Mouse (Mus musculus) R1 (cell line): ENCODE measurements around the gene Morc1.

Experiments used
- DNase-seq: peaks from one replicate; pipeline ENCODE4 v3.0.0-alpha.2; 2018; ENCODE audit warnings: low read depth, low spot score

The Morc1 gene

DNA sequence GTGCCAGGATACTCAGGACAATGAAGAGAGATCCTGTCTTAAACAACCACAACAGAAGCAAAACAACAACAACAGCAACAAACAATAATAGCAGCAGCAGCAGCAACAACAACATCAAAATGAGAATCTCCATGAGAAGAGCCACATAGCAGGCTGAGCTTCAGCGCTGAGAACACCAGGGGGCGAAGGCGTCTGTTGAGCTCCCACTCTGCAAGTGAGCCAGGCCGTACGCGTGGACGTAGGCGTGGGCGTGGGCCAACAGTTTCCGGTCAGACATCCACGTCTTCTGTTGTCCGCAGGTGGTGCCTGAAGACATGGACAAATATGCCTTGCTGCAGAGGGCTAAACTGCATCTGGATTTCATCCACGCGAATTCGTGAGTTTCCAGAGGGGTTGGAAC lies at the start of gene Morc1:
Gene Morc1 (plus strand): TSS at position 211 of the 400 bp plus-strand sequence.
- peak; percentile 86 for DNase-seq

DNA sequence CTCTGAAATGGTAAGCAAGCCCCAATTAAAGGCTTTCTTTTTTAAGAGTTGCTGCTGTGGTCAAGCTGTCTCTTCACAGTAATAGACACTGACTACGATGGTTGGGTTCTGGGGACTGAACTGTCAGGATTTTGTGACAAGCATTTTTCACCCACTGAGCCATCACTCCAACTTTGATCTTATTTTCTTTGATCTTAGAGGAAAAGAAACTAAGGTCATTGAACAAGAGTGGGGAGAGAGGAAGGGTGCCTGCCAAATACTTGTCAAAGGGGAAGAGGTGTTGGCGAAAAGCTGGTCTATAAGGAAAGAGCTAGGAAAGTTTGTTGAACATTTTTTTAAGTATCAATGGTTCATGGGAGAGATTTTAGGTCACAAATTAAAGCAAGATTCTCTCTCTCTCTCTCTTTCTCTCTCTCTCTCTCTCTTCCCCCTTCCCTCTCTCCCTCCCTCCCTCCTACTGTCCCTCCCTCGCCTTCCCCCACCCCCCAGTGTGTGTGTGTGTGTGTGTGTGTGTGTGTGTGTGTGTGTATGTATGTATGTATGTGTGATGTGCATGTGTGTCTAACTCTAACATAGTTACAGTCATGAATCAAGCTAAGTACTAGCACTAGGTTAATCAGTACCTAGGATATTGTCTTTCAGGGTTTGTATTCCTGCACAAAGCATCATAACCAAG lies 47.3 kb upstream of the Morc1 start:
- no peak for DNase-seq

DNA sequence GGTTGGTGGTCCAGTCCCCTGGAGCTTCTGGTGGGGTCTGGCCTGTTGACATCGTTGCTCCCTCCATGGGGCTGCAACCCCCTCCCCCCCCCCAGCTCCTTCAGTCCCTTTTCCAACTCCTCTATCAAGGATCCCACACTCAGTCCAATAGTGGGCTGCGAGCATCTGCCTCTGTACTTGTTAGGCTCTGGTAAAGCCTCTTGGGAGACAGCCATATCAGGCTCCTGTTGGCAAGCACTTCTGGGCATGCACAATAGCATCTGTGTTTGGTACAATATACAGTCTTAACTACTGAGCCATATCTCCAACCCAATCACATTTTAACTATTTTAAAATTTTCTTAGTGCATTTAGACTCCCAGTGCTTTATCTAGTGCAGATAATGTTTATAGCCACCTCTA lies 44.1 kb upstream of the Morc1 start:
- DNase-seq = no peak

DNA sequence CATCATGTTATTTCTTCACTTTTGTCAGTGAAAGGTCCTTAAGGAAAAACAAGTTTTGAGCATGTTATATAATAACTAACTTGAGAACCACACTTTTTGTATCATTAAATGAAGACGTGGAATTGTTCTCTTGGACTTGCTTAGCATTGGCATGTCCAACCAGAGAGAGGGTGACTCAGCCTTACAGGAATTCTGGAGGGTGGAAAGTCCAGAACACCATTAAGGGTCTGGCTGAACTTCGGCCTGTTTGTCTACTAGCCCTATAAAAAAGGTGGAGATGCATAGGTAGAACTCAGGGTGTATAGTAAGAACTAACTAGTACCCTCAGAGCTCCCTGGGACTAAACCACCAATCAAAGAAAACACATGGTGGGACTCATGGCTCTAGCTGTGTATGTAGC lies 35.8 kb upstream of the Morc1 start:
- DNase-seq = no peak

DNA sequence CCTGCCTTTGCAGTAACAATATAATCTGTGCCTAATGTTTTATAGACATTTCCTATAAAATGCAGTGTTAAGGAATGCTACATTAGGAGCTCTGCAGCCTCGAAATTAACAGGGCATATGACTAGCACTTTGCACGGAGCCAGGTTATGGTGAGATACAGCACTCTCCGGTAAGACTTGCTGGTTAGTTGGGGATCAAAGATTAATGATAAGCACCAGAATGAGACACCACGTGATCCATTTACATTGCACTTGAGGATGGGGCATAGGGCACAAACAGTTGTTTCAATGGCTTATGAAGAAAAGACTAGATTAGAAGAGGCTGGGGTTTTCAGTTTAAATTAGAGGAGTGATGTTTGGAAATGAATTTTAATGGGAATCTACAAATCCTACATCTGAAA lies 28.1 kb upstream of the Morc1 start:
- no peak for DNase-seq

DNA sequence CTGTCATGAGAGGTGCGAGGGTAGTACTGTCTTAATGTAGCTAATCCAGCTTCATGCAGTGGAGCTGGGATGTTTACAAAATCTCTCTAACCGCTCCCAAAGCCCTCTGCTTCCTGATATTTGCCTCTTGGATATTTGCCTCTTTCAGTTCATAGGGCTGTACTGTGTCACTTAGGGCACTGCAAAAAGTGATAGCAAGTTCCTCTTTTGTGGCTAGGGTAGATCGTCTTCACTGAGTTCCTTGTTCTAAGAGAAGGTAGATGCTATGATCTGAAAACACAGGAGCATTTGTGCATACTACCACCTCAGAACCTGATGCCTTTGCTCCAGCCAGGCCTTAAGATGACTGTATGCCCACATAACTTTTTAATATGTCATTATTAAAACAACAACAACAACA lies 27.6 kb upstream of the Morc1 start:
- no peak for DNase-seq

- DNase-seq = no peak
Measured at GRCm38 (mm10) chr16:48404009-48404408, 27.0 kb upstream of the Morc1 start.

DNA sequence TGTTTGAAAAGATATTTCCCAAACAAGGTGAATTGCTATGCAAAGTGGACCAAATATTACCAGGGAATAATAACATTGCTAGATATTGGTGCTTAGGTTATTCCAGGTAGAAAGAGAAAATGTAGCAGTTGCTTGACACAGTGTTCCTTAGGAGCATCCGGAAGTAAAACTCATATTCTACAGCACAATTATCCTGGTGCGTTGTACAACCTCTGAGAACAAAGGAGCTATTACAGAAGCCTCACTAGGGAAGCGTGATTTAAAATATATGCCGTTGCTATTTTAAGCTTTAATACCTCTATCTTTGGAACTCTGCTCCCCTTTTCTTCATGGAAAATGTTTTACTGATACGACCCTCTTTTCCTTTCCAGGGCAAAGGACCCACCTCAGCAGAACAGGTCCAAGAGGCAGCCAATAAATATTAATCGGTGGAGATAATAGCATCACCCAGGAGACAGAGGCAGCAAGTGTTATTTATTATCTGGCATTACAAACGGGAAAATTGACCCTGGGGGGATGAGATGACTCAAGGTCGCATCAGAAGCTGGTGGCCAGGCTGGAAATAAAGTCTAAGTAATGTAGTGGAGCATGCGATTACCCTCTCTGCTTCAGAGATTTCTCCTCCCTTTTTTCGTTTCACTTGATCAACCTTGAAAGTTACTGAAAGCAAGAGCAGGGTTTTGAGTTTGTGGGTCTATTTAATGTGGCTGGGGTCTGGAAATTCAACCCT lies 25.2 kb upstream of the Morc1 start:
- DNase-seq = no peak

- no peak for DNase-seq
Measured at GRCm38 (mm10) chr16:48409580-48409979, 21.5 kb upstream of the Morc1 start.

DNA sequence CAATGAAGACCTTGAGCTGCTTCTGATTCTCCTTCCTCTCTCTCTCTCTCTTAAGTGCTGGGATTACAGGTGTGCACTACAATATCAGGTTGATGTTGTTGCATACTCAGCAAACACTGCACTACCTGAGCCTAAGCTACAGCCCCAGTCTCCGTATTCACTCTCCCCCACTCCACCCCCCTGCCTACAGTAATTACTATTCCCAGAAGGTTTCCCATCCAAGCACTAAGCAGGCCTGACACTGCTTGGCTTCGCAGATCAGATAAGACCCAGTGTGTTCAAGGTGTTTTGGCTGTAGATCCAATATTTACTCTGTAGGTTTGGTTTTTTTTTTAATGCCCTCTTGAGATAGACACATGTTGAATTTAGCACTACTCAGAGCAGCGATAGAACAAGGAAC lies 20.9 kb upstream of the Morc1 start:
- DNase-seq = no peak

- DNase-seq = no peak
Measured at GRCm38 (mm10) chr16:48412246-48412645, 18.8 kb upstream of the Morc1 start, which contains the start of gene Gm5485. Gene Gm5485 (minus strand): TSS chr16:48412416.

GRCm38 (mm10) chr16:48418557-48418956 lies 12.5 kb upstream of the Morc1 start:
- no peak for DNase-seq

DNA sequence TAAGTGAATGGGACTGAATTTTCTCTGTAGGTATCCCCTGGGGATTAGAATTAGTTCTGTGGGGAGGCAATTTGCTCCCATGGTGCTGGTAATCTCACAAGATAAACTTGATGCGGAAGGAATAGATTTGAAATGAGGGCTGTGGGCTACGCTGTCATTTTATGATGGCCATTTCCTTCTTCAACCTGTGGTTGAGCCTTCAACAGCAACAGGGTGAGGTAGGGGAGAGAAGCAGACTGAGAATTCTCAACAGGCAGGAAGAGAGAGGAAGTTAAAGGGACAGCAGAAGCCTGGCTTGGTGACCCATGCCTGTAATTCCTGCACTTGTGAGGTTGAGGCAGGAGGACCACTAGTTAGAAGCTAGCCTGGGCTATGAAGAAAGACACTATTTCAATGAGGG lies 12.0 kb upstream of the Morc1 start:
- no peak for DNase-seq

GRCm38 (mm10) chr16:48422501-48422900 lies 8.5 kb upstream of the Morc1 start:
- peak; percentile 81 for DNase-seq

DNA sequence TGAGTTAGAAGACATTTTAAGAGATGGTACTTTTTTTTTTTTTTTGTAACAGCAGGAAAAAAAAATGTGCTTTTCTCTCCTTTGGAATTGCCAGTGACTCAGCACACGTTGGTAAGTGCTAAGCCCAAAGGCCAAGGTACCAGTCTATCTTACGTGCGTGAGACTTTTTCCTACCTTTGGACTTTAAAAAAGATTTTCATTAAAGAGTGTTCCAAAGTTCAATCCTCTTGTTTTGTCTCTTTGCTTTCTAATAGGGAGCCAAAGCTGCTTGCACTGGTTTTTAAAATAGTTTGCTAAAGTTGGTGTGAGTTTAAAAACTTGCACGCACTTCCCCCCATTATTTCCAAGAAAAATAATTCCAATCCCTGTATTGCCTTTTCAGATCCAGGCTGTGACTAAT lies 7.0 kb upstream of the Morc1 start:
- DNase-seq = no peak

DNA sequence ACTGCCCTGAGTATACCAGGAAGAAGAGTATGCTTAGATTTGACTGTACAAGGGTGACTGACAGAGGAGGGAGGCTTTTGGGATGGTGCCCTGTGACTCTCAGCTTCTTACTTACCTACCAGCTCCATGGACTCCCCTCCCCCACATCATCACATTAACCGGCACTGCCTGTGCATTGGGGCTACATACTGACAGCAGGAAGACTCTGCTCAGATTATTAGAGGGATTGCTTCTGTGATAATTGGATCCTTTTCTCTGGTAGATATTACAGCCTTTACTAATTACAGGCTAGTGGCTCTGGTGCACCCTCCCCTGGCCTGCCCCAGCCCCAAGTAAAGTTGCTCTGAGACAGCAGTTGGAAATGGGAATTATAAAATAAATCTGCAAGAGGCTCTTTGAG lies 1.6 kb upstream of the Morc1 start:
- no peak for DNase-seq

- peak; percentile 89 for DNase-seq
Measured at GRCm38 (mm10) chr16:48435454-48435853, 4.4 kb downstream of the Morc1 start.

DNA sequence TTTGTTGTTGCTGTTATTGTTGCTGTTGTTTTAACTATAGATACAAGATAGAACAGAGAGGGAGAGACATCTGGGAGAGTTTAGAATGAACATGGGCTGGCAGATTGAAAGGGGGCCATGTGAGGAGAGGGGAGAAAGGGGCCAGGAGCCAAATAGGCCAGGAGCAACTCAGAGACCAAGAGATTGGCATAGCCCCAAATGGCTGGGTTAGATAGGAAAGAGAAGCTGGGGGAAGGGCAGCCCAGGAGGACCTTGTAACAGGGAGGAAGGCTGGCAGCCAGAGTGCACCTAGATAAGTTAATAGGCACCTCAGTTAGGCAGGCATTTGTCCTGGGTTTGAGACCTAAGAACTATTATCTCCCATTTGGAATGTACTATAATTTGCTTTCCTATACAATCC lies 6.4 kb downstream of the Morc1 start:
- DNase-seq = no peak

GRCm38 (mm10) chr16:48444589-48444988 lies 13.6 kb downstream of the Morc1 start:
- no peak for DNase-seq

GRCm38 (mm10) chr16:48446161-48446925 lies 15.3 kb downstream of the Morc1 start:
- DNase-seq = no peak

DNA sequence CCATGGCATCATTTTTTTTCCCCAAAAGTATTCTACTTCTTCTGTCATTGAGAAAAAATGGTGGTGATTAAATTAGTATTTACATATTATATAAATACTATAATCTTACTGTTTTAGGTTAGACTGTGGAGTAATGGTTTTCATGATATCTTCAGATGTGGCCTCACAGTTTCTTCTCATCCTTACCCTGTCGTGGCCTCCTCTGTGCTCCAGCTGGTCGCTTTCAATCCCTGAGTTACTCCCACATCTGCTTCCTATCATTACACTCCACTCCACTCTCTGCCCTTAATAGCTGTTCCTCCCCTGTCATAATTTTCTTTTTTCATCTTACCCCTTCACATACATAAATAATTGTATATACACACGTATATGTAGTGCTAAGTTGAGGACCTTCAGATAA lies 22.2 kb downstream of the Morc1 start:
- no peak for DNase-seq

DNA sequence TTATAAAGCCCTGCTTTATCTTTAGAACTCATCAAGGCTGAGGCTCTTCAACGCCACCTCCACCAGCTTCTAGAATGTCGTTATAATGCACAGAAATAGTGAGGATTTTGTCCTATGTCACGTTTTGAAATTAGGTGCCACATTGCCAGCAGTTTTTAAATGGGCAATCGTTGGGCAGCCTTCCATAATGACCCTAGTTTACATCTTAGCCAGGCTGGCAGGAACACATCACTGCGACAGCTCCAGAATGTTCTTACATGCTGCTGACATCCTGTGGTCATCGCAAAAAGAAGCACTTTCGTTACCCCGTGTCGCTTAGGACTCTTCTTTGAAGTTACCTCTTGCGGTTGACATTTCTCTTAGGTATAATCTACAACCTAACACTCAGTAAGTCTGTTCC lies 42.4 kb downstream of the Morc1 start:
- DNase-seq = no peak
